Mouse (Mus musculus) myocyte (in vitro differentiated cells): Measurements from ENCODE around the gene Mapk13. TPM values are rescaled to one million over a fixed set of nuclear protein-coding genes. Genes with fewer than 3 reads are reported as not detected.
"Not testable (repeated sequence)": the region's sequence is repeated elsewhere in the genome, so short reads cannot be mapped to it uniquely, and the experiment has no call there.

Experiments used
- H3K27me3 ChIP-seq: one replicate; pipeline ENCODE4 v1.6.1; 2011; ENCODE audit not compliant: control insufficient read depth, insufficient read depth, insufficient read length
- H3K36me3 ChIP-seq: one replicate; pipeline ENCODE4 v1.6.1; 2011; ENCODE audit not compliant: control insufficient read depth, insufficient read depth
- H3K4me2 ChIP-seq: one replicate; pipeline ENCODE4 v1.6.1; 2011; ENCODE audit warnings: low read depth, control low read depth
- H3K4me3 ChIP-seq: one replicate; pipeline ENCODE4 v1.5.1; 2011; ENCODE audit warnings: mild to moderate bottlenecking, control low read depth, moderate library complexity
- H3K79me2 ChIP-seq: one replicate; pipeline ENCODE4 v1.6.1; 2011; ENCODE audit not compliant: control insufficient read depth, insufficient read depth
- H3ac ChIP-seq: one replicate; pipeline ENCODE4 v1.6.1; 2011; ENCODE audit not compliant: control insufficient read depth, insufficient read length
- CEBPB ChIP-seq: IDR thresholded peaks from 2 replicates; pipeline ENCODE4 v1.6.1; 2011; ENCODE audit warnings: mild to moderate bottlenecking, moderate library complexity; ENCODE audit not compliant: poor library complexity, insufficient read depth, severe bottlenecking
- MAX ChIP-seq: IDR thresholded peaks from one replicate; pipeline ENCODE4 v1.6.1; 2011; ENCODE audit warnings: low read depth, mild to moderate bottlenecking, control low read depth
- MYOD1 ChIP-seq, 3 experiments: IDR thresholded peaks; one replicate each; pipeline ENCODE4 v1.6.1; 2011; ENCODE audit warnings: control low read depth in 2 of 3, low read depth in 2 of 3, mild to moderate bottlenecking in 2 of 3, moderate library complexity in 1 of 3; ENCODE audit not compliant: insufficient read length in 2 of 3, control insufficient read depth in 1 of 3
- MYOG ChIP-seq, 3 experiments: IDR thresholded peaks; one replicate each; pipeline ENCODE4 v1.6.1; 2011; ENCODE audit warnings: control low read depth in 2 of 3, low read depth in 2 of 3, mild to moderate bottlenecking in 2 of 3; ENCODE audit not compliant: insufficient read length in 2 of 3, control insufficient read depth in 1 of 3, insufficient read depth in 1 of 3
- POLR2A ChIP-seq: IDR thresholded peaks from one replicate; pipeline ENCODE4 v1.6.1; 2011; ENCODE audit warnings: low read depth, mild to moderate bottlenecking, control low read depth, moderate library complexity; ENCODE audit not compliant: insufficient read length
- POLR2AphosphoS2 ChIP-seq: IDR thresholded peaks from one replicate; pipeline ENCODE4 v1.6.1; 2011; ENCODE audit warnings: low read depth, control low read depth; ENCODE audit not compliant: insufficient read length
- REST ChIP-seq: IDR thresholded peaks from one replicate; pipeline ENCODE4 v1.6.1; 2011; ENCODE audit warnings: mild to moderate bottlenecking, control low read depth, moderate library complexity; ENCODE audit not compliant: insufficient read depth, insufficient read length
- TCF12 ChIP-seq: IDR thresholded peaks from one replicate; pipeline ENCODE4 v1.6.1; 2011; ENCODE audit warnings: mild to moderate bottlenecking, control low read depth; ENCODE audit not compliant: poor library complexity, insufficient read depth, severe bottlenecking
- TCF3 ChIP-seq: IDR thresholded peaks from one replicate; pipeline ENCODE4 v1.6.1; 2011; ENCODE audit warnings: low read depth, control low read depth; ENCODE audit not compliant: insufficient read length
- USF1 ChIP-seq: IDR thresholded peaks from one replicate; pipeline ENCODE4 v1.6.1; 2011; ENCODE audit warnings: low read depth, mild to moderate bottlenecking, control low read depth, moderate library complexity
- polyA plus RNA-seq: library from polyadenylated mRNA; unstranded; fragments of >200 nt; fragmentation: generic; extraction: Trizol; gene quantifications from one replicate; pipeline ENCODE4 v1.2.1, GENCODE M21; 2012; ENCODE audit warnings: missing spikeins

Mapk13 gene
- polyA plus RNA-seq: 0.08 TPM

- no peak for TF ChIP-seq TCF12
- no peak for TF ChIP-seq REST
- no peak for TF ChIP-seq TCF3
- no peak for TF ChIP-seq MYOG (IDR thresholded peaks at IDR 0.05; ENCODE audit: control insufficient read depth in 1 of 3, insufficient read depth in 1 of 3, insufficient read length in 2 of 3, low read depth in 2 of 3)
- TF ChIP-seq POLR2AphosphoS2: no peak
- Histone ChIP-seq H3ac (no peak within 1 kb of the TSS), H3K4me2 (no peak within 1 kb of the TSS), H3K27me3 (peaks cover 26% of the 10 kb centered on the region), H3K79me2 (no peaks in the 10 kb centered on the region), H3K4me3 (no peak within 1 kb of the TSS), H3K36me3 (no peaks in the 10 kb centered on the region)
These were observed at the start of gene Mapk13 for GRCm38 (mm10) chr17:28769121-28769874. Gene Mapk13 (plus strand): TSS chr17:28769297.

GRCm38 (mm10) chr17:28725783-28726182, 43.3 kb upstream of the Mapk13 start, which contains the start of gene AC170998.1:
Gene AC170998.1 (plus strand): TSS chr17:28726083.
- H3ac ChIP-seq: no peak within 1 kb of the TSS
- peaks cover 24% of the 10 kb centered on the region for H3K36me3 ChIP-seq
- no peak within 1 kb of the TSS for H3K4me2 ChIP-seq
- no peak within 1 kb of the TSS for H3K4me3 ChIP-seq
- peaks cover 9% of the 10 kb centered on the region for H3K79me2 ChIP-seq
- TF ChIP-seq CEBPB: no peak
- no peak for TF ChIP-seq TCF12
- no peak for TF ChIP-seq POLR2A
- no peak for TF ChIP-seq REST
- no peaks in the 10 kb centered on the region for H3K27me3 ChIP-seq

GRCm38 (mm10) chr17:28727511-28727910, 41.6 kb upstream of the Mapk13 start:
- H3K36me3 ChIP-seq: peaks cover 30% of the 10 kb centered on the region
- not testable (repeated sequence) for H3K4me2 ChIP-seq, H3K79me2 ChIP-seq, H3K27me3 ChIP-seq, H3K4me3 ChIP-seq, H3ac ChIP-seq

- Histone ChIP-seq H3ac (no peak overlapping the region), H3K4me3 (no peak overlapping the region), H3K4me2 (no peak overlapping the region), H3K36me3 (peaks cover 13% of the 10 kb centered on the region), H3K79me2 (no peaks in the 10 kb centered on the region), H3K27me3 (no peaks in the 10 kb centered on the region)
- TF ChIP-seq USF1: no peak
- TF ChIP-seq REST: no peak
- no peak for TF ChIP-seq POLR2AphosphoS2
- no peak for TF ChIP-seq MAX
- no peak for TF ChIP-seq TCF3
- TF ChIP-seq TCF12: no peak
- no peak for TF ChIP-seq MYOG (IDR thresholded peaks at IDR 0.05; ENCODE audit: control insufficient read depth in 1 of 3, insufficient read depth in 1 of 3, insufficient read length in 2 of 3, low read depth in 2 of 3)
These were observed 33.6 kb upstream of the Mapk13 start for GRCm38 (mm10) chr17:28735317-28736105.

- H3ac ChIP-seq: no peak overlapping the region
- no peaks in the 10 kb centered on the region for H3K79me2 ChIP-seq
- no peak for TF ChIP-seq POLR2A
- TF ChIP-seq CEBPB: no peak
- no peak for TF ChIP-seq TCF3
- TF ChIP-seq USF1: no peak
- TF ChIP-seq MYOD1 (IDR thresholded peaks at IDR 0.05; ENCODE audit: control insufficient read depth in 1 of 3, insufficient read length in 2 of 3, low read depth in 2 of 3): no peak
- peaks cover 15% of the 10 kb centered on the region for H3K36me3 ChIP-seq
- H3K4me3 ChIP-seq: no peak overlapping the region
- H3K27me3 ChIP-seq: no peaks in the 10 kb centered on the region
- H3K4me2 ChIP-seq: no peak overlapping the region
These were observed 32.6 kb upstream of the Mapk13 start for GRCm38 (mm10) chr17:28736486-28736885.

- Histone ChIP-seq H3K4me3 (no peak overlapping the region), H3K36me3 (peaks cover 9% of the 10 kb centered on the region), H3ac (no peak overlapping the region), H3K27me3 (no peaks in the 10 kb centered on the region), H3K79me2 (no peaks in the 10 kb centered on the region), H3K4me2 (no peak overlapping the region)
- TF ChIP-seq POLR2AphosphoS2 (no peak), MYOG (IDR thresholded peaks at IDR 0.05; ENCODE audit: control insufficient read depth in 1 of 3, insufficient read depth in 1 of 3, insufficient read length in 2 of 3, low read depth in 2 of 3) (no peak), REST (no peak), USF1 (no peak), MYOD1 (IDR thresholded peaks at IDR 0.05; ENCODE audit: control insufficient read depth in 1 of 3, insufficient read length in 2 of 3, low read depth in 2 of 3) (no peak)
These were observed 31.1 kb upstream of the Mapk13 start for GRCm38 (mm10) chr17:28737973-28738372.
